Mouse (Mus musculus): ENCODE results near the gene Coro1c.

Coro1c gene

DNA sequence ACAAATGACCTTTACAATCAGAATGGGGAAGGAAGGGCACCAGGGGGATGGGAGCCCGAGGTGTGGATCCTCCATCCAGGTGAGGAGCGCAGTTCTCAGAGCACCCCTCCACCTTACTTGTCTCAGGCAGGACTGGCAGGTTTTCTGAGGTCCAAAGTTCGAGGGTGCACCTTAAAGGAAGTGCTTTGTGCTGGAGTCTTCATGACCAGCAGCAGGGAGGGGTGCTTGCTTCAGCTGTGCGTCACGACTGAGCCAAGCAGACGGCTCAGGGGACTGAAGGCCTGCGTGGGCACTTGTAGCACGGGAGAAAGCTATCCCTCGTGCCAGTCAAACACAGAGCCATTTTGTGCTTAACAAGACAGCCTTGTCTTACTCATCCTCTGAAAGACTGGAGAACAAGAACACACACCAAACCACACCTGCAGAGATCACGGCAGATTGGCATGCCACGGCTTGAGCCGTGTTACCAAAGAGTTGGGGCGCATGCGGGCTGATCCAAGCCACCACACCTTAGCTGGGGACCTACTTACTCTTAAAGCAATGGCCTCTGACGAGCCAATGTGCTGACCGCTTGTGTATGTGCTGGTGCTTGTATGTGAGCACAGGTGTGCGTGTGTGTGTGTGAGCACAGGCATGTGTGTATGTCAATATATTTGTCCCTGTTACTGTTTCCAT is 29.5 kb downstream of the Coro1c start:
- ChIA-PET POLR2A (interaction anchor here in 2 of 4 experiments (0.6 to 15.2 kb wide), 8 partner anchors 7 to 546 kb away, joined by 3 to 221 read pairs (median 54); no protein-coding TSS in a partner anchor), CTCF (no interaction called here)

DNA sequence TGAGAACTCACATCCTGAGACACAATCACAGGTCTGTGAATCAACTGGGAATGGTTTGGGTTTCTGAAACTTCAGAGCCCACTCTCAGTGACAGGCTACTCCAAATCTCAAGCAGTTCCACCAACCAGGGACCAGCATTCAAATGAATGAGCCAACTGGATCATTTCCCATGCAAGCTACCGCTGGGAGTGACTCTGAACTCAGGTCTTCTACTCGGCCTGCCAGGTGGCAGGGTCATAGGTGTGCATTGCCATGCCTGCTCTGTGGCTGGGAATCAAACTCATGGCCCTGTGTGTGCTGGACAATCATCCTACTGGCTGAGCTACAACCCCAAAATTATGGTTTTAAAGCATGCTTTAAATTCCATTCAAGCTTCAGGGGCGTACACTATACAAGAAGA is 31.0 kb downstream of the Coro1c start:
- CTCF ChIA-PET, result interaction anchor here in 3 of 4 experiments (0.6 to 1.4 kb wide), 4 partner anchors 11 to 33 kb away, joined by 3 to 4 read pairs (median 3); no protein-coding TSS in a partner anchor

DNA sequence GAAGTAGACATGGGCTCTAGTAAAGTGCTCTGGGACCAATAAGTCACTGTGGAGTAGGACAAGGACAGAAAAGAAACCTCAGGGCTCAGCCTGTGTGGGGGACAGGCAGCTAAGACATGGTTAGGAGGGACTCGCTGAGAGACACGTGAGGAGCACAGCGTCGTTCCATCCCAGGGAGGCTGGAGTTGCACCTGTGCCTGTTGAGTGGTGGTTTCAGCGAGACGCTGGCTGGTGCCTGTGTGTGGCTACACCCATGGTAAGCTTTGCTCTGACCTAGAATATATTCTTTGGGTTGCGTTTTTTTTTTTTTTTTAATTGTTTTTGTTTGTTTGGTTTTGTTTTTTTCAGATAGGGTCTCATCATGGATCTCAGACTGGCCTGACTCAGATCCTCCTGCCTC is 32.4 kb downstream of the Coro1c start:
- ChIA-PET CTCF (interaction anchor here in 1 of 4 experiments (1.1 to 1.4 kb wide), 2 partner anchors 21 to 33 kb away, joined by 4 read pairs; no protein-coding TSS in a partner anchor), POLR2A (interaction anchor here in 3 of 4 experiments (0.6 to 10.2 kb wide), 24 partner anchors 10 to 162 kb away, joined by 3 to 221 read pairs (median 4); partner anchors contain the start of gene Coro1c (in 2 of the 3))

More for the DNA sequence above, 31.0 kb downstream of the Coro1c start:
- POLR2A ChIA-PET, result interaction anchor here in 3 of 4 experiments (0.6 to 15.2 kb wide), 12 partner anchors 9 to 95 kb away, joined by 3 to 221 read pairs (median 18); partner anchors contain the start of gene Coro1c (in 1 of the 3)

GRCm38 (mm10) chr5:113875625-113876024 is 32.9 kb downstream of the Coro1c start:
- ChIA-PET POLR2A (interaction anchor here in 3 of 4 experiments (0.7 to 10.2 kb wide), 21 partner anchors 11 to 102 kb away, joined by 3 to 221 read pairs (median 4); partner anchors contain the start of gene Coro1c (in 1 of the 3)), CTCF (interaction anchor here in 1 of 4 experiments (1.1 kb wide), 1 partner anchor 33 kb away, joined by 4 read pairs; no protein-coding TSS in a partner anchor)

- CTCF ChIA-PET, result interaction anchor here (0.6 to 3.1 kb wide), 11 partner anchors 30 to 527 kb away, joined by 3 to 21 read pairs (median 4); partner anchors contain the start of genes Coro1c (in 1 of the 4), Iscu (in 1 of the 4) and Sart3 (in 1 of the 4)
- POLR2A ChIA-PET, result interaction anchor here in 3 of 4 experiments (0.5 to 10.2 kb wide), 62 partner anchors 7 to 644 kb away, joined by 3 to 221 read pairs (median 7); partner anchors contain the start of genes Ung (in 3 of the 3), Coro1c (in 2 of the 3), Iscu (in 1 of the 3) and Sart3 (in 1 of the 3)
Measured at GRCm38 (mm10) chr5:113874063-113875024, 34.2 kb downstream of the Coro1c start.

DNA sequence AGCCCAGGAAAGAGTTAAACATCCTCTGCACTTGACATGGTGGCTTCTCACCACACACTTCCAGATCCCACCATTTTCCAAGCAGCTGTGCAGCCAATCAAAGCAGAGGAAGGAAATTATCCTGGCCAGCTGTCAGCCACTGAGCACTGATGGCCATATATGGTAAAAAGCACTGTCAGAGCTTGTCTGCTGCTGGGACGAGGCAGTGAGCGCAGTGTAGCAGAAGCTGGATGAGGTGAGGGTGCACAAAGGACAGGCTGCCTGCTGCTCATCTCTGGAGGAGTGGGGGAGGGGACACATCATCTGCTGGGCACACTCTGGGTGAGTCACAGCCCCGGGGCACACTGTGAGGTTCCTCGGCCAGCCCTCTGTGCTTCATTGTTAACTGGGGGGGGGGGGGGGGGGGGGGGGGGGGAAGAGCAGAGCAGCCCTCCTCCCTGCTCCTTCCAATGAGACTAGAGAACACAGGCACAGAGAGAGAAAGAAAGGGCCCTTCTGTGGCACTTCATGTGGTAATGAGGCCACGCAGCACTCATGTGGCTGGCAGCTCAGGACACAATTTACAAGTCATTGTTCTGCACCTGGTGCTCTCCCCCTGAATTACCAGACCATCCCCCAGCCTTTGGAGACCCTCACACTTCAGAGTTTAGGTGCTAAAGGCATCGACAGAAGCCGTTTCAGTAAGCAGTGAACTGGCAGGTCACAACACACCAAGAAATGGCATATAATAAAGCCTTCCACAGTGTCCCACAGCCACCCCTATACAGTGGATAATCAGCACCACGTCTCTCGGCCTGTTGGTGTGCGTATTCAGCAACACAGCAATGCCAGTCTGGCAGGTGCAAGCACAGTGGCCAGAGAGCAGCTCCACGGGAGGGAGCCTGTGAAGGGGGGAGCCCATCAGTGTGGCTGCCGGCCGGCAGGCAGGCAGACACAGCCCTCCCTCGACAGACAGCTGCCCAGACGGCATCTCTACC is 35.3 kb downstream of the Coro1c start:
- CTCF ChIA-PET, result interaction anchor here (0.5 to 3.1 kb wide), 19 partner anchors 17 to 1419 kb away, joined by 3 to 21 read pairs (median 4); partner anchors contain the start of genes Coro1c (in 2 of the 4), Iscu (in 1 of the 4) and Sart3 (in 1 of the 4)
- POLR2A ChIA-PET, result interaction anchor here (0.5 to 10.2 kb wide), 119 partner anchors 9 to 818 kb away, joined by 3 to 221 read pairs (median 4); partner anchors contain the start of genes Coro1c (in 3 of the 4), Ung (in 3 of the 4), Tmem119 (in 2 of the 4) and Acacb (in 1 of the 4)

GRCm38 (mm10) chr5:113871903-113872548 is 36.5 kb downstream of the Coro1c start:
- POLR2A ChIA-PET, result interaction anchor here (0.5 to 10.2 kb wide), 62 partner anchors 8 to 696 kb away, joined by 3 to 221 read pairs (median 6); partner anchors contain the start of genes Coro1c (in 3 of the 4), Ung (in 2 of the 4), Fam222a (in 1 of the 4) and Iscu (in 1 of the 4)
- CTCF ChIA-PET, result interaction anchor here in 3 of 4 experiments (0.5 to 3.1 kb wide), 7 partner anchors 27 to 913 kb away, joined by 3 to 21 read pairs (median 4); partner anchors contain the start of gene Coro1c (in 1 of the 3)

GRCm38 (mm10) chr5:113870393-113871040 is 38.0 kb downstream of the Coro1c start:
- ChIA-PET CTCF (no interaction called here), POLR2A (interaction anchor here in 3 of 4 experiments (0.6 to 10.2 kb wide), 19 partner anchors 6 to 1487 kb away, joined by 3 to 221 read pairs (median 4); partner anchors contain the start of gene Coro1c (in 1 of the 3))

DNA sequence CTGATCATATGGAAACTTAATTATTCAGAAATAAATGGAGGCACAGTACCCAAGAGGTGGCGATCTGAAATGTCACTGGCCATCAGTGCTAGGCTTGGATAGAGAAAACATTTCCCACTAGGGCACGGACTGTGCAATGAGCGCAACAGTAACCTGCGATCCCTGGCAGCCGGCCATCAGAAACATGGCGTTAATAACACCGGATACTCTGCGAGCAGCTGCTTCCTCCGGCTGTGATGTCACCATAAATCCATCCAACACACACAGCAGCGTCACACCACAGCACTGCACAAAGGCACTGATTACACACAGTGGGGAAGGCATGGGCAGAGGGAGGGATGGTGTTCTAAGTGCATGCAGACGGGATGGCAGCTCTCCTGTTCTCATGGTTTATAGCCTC is 39.4 kb downstream of the Coro1c start:
- CTCF ChIA-PET, result no interaction called here
- POLR2A ChIA-PET, result no interaction called here

GRCm38 (mm10) chr5:113864992-113865391 is 43.6 kb downstream of the Coro1c start:
- ChIA-PET POLR2A (interaction anchor here in 3 of 4 experiments (0.7 to 4.7 kb wide), 16 partner anchors 8 to 107 kb away, joined by 3 to 104 read pairs (median 6); partner anchors contain the start of gene Coro1c (in 2 of the 3)), CTCF (interaction anchor here in 2 of 4 experiments (0.9 to 1.6 kb wide), 4 partner anchors 11 to 187 kb away, joined by 3 read pairs; partner anchors contain the start of gene Coro1c (in 1 of the 2))

DNA sequence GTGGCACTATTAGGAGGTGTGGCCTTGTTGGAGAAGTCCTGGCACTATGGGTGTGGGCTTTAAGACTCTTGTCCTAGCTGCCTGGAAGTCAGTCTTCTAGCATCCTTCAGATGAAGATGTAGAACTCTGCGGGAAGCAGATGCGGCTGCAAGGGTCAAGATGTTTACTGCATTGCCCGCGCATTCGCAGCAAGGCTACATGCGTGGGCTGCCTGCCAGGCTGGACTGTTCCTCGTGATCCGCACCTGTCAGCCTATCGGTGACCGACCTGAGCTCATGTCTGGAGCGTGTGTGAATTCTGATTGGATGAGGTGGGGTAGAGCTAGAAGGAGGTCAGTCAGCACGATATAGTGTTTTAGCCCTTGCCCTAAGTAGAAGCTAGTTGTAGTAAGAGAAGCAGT is 44.6 kb downstream of the Coro1c start:
- POLR2A ChIA-PET, result interaction anchor here in 3 of 4 experiments (0.6 to 4.7 kb wide), 26 partner anchors 8 to 284 kb away, joined by 3 to 104 read pairs (median 4); partner anchors contain the start of genes Coro1c (in 1 of the 3) and Iscu (in 1 of the 3)
- CTCF ChIA-PET, result interaction anchor here in 1 of 4 experiments (0.6 to 1.6 kb wide), 4 partner anchors 19 to 115 kb away, joined by 3 read pairs; partner anchors contain the start of gene Coro1c

DNA sequence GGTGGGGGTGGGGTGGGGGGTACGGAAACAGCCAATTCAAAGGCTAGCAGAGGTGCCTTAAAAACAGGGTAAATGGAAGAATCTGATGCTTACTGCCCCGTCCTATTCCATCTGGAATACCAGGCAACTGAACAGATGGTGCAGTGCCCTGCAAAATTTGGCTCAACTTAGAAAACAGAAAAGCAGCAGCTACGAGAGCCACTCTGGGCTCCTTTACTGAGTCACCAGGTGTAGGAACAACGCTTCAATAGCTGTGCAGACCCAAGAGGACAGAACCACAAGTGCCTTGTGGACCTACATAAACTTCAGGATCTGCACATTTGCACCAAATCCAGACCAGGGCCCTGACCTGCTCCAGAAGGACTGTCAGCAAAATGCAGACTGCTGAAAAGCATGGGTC is 46.1 kb downstream of the Coro1c start:
- POLR2A ChIA-PET, result interaction anchor here in 3 of 4 experiments (0.5 to 4.7 kb wide), 16 partner anchors 9 to 1743 kb away, joined by 3 to 104 read pairs (median 3); partner anchors contain the start of gene Coro1c (in 1 of the 3)
- CTCF ChIA-PET, result interaction anchor here in 2 of 4 experiments (0.6 to 1.0 kb wide), 3 partner anchors 58 to 80 kb away, joined by 3 read pairs; no protein-coding TSS in a partner anchor

DNA sequence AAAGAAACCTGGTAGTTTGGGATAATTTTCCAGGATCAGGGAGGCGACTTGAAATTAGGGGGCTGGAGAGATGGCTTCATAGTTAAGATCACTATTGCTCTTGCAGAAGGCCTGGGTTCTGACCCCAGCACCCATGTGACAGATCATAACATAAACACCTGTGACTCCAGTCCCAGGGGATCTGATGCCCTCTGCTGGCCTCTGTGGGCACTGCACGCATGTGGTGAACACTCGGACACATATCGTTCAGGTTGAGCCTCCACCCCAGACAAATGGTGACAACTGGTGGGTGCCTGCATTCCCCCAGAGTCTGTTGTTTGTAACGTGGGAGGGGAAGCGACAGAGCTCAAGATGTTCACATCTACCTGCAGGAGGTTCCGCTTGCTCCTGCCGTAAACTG is 47.3 kb downstream of the Coro1c start:
- POLR2A ChIA-PET, result interaction anchor here in 2 of 4 experiments (0.6 to 9.3 kb wide), 5 partner anchors 12 to 270 kb away, joined by 3 to 156 read pairs (median 4); no protein-coding TSS in a partner anchor
- CTCF ChIA-PET, result interaction anchor here in 2 of 4 experiments (0.9 to 2.2 kb wide), 3 partner anchors 47 to 93 kb away, joined by 3 to 5 read pairs (median 3); partner anchors contain the start of gene Coro1c (in 1 of the 2)

GRCm38 (mm10) chr5:113858971-113859370 is 49.6 kb downstream of the Coro1c start:
- ChIA-PET POLR2A (interaction anchor here (0.5 to 9.3 kb wide), 18 partner anchors 13 to 1001 kb away, joined by 3 to 156 read pairs (median 5); partner anchors contain the start of gene Coro1c (in 1 of the 4)), CTCF (interaction anchor here (0.6 to 3.4 kb wide), 12 partner anchors 14 to 807 kb away, joined by 3 to 17 read pairs (median 4); no protein-coding TSS in a partner anchor)

DNA sequence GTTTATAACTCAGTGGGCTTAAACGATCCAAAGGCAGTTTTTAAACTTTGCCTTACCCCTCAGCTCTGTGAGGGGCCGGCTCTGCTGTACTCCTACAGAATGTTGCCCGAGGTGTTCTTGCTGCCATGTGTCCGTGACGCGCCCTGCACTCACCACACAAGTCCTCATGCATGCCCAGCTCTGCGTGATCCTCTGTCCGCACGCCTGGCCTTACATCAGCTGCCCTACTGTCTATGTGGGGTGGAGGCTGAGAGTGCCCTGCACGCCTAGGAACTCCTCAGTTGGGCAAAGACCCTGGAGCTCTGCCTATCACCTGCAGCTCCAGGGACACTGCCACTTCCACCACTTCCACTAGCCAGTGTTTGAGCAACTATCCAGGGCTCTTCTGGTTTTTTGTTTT is 50.0 kb downstream of the Coro1c start:
- POLR2A ChIA-PET, result interaction anchor here (0.5 to 9.3 kb wide), 23 partner anchors 14 to 1001 kb away, joined by 3 to 156 read pairs (median 5); partner anchors contain the start of gene Coro1c (in 1 of the 4)
- CTCF ChIA-PET, result interaction anchor here (0.6 to 3.4 kb wide), 17 partner anchors 12 to 807 kb away, joined by 3 to 17 read pairs (median 5); partner anchors contain the start of gene Coro1c (in 1 of the 4)
